13 mouse cellular contexts compared by ENCODE assay signal in the genomic region with DNA sequence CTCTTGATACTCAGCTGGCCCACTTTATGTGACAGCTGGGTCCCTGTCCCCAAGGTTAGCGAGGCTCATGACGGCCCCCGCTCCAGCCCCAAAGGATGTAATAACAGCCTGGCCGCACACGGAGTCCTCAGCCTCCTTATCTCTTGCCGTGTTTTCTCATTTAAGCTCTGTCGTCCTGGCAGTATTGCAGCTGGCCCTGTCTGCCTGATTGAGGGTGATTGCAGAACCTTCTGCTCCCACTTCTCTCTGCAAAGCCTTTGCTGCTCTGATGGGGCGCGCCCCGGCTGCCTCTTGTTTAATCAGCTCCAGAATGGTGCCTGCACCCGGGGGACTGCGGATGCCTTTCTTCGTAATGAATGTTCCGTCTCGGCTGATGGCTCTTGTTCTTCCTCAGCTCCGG. TPM values are rescaled to one million over a fixed set of nuclear protein-coding genes. Genes with fewer than 3 reads are reported as not detected.
A peak's percentile ranks its signal among the peaks of the same experiment; 100 is the strongest.
DNase-seq lines count a peak whose midpoint lies in the region; ATAC-seq and TF ChIP-seq lines count a peak whose summit lies in the region.
"Had no signal": no experiment of that assay in that cellular context is flagged by ENCODE, and none has a peak within 500 bp of the region (broad histone marks: within the 10 kb centered on the region; RNA-seq: fewer than 3 reads in every experiment).

No protein-coding gene starts in this region.

- DNase-seq in heart, adult 9 months (ENCODE audit: low spot score in 2 of 2): no peak
- DNase-seq in MEL-GATA-1-ER (ENCODE audit: extremely low read depth, low read depth): peak; percentile 52
- DNase-seq in forebrain, postnatal 0 days: peak; percentile 47
- DNase-seq in urinary bladder, postnatal 4 days (ENCODE audit: low spot score in 2 of 2): no peak
- DNase-seq in right cerebral cortex, adult 18-20 months: no peak
- no peak for DNase-seq in thymus, postnatal 0 days (ENCODE audit: low spot score)
- DNase-seq: adrenal gland, adult 8-10 months; gastrocnemius, postnatal 10 days; spleen, adult 18-20 months; thymus, postnatal 36 days had no signal

- TF ChIP-seq CTCF in forebrain, postnatal 0 days (IDR thresholded peaks at IDR 0.05; ENCODE audit: low read depth): no peak

- WGBS in heart, embryonic 11.5 days (ENCODE audit: insufficient replicate concordance): 25% methylated on average over 16 of the region's 16 CpGs
- 29% methylated on average over 16 of the region's 16 CpGs for WGBS in forebrain, postnatal 0 days

- H3K9me3 ChIP-seq in heart, embryonic 11.5 days (replicated peaks; ENCODE audit: control insufficient read depth, low read length): no peaks in the 10 kb centered on the region
- no peaks in the 10 kb centered on the region for H3K9me3 ChIP-seq in forebrain, postnatal 0 days (ENCODE audit: low read length)

- H3K36me3 ChIP-seq in heart, embryonic 11.5 days (ENCODE audit: control insufficient read depth, insufficient read depth, low read length): no peaks in the 10 kb centered on the region
- no peaks in the 10 kb centered on the region for H3K36me3 ChIP-seq in forebrain, postnatal 0 days (ENCODE audit: insufficient read depth)

- H3K4me1 ChIP-seq in heart, embryonic 11.5 days (ENCODE audit: control insufficient read depth, insufficient read depth, low read length): peaks cover 9% of the 10 kb centered on the region
- H3K4me1 ChIP-seq in forebrain, postnatal 0 days (ENCODE audit: insufficient read depth): no peaks in the 10 kb centered on the region

- peaks cover 23% of the 10 kb centered on the region for H3K27me3 ChIP-seq in heart, embryonic 11.5 days (ENCODE audit: control insufficient read depth, insufficient read depth, low read length)
- H3K27me3 ChIP-seq in forebrain, postnatal 0 days (ENCODE audit: insufficient read depth, low read length): no peaks in the 10 kb centered on the region

- H3K9ac ChIP-seq in heart, embryonic 11.5 days (ENCODE audit: low read depth, low read length): no peak overlapping the region
- no peak overlapping the region for H3K9ac ChIP-seq in forebrain, postnatal 0 days
- H3K9ac ChIP-seq: liver, embryonic 14.5 days had no signal

- no peak overlapping the region for H3K27ac ChIP-seq in heart, embryonic 11.5 days (ENCODE audit: low read depth, low read length)
- H3K27ac ChIP-seq in forebrain, postnatal 0 days (ENCODE audit: low read depth, low read length): 0 out of 2 replicates have a peak overlapping the region, but pooled peaks have one; percentile 5
- H3K27ac ChIP-seq: liver, embryonic 14.5 days had no signal

- peak overlapping the region; percentile 43 for H3K4me2 ChIP-seq in heart, embryonic 11.5 days
- H3K4me2 ChIP-seq in forebrain, postnatal 0 days (ENCODE audit: low read depth): peak overlapping the region; percentile 15; the same call in 1 of the 2 replicates

- no peak for ATAC-seq in heart, embryonic 11.5 days (replicated peaks; ENCODE audit: insufficient number of reproducible peaks, low FRiP score, low TSS enrichment)
- peak; percentile 69 for ATAC-seq in forebrain, postnatal 0 days
- ATAC-seq in megakaryocyte-erythroid progenitor cell, adult 5-6 weeks (replicated peaks; ENCODE audit: low FRiP score, low TSS enrichment, poor library complexity, severe bottlenecking): peak; percentile 48; the same call in 1 of the 2 replicates

- no peak overlapping the region for H3K4me3 ChIP-seq in heart, embryonic 11.5 days (ENCODE audit: low read depth, low read length)
- no peak overlapping the region for H3K4me3 ChIP-seq in forebrain, postnatal 0 days (ENCODE audit: low read depth, low read length)

RNA-seq across cellular contexts. Expression of gene Necab2, which starts 13.2 kb away (rescaled TPM):
- polyA plus RNA-seq in heart, embryonic 11.5 days (2014; fragmentation: Nextera tagmentation; extraction: Ambion mirVana): 1.4 and 2.0 TPM in 2 replicates
- total RNA-seq in forebrain, postnatal 0 days (2014; rRNA removed): 41.1 and 58.5 TPM in 2 replicates
- 35.0 and 56.1 TPM in 2 replicates for polyA plus RNA-seq in forebrain, postnatal 0 days (2015; fragmentation: Nextera tagmentation; extraction: Ambion mirVana)
- total RNA-seq in megakaryocyte-erythroid progenitor cell, adult 5-6 weeks (2014; fragmentation: Nextera tagmentation): not detected in 2 replicates
- not detected in 2 replicates for total RNA-seq in megakaryocyte-erythroid progenitor cell, adult 5-6 weeks (2017)
- 0.12 TPM in 2 replicates for polyA plus RNA-seq in thymus, postnatal 0 days (2015; fragmentation: Nextera tagmentation; extraction: Ambion mirVana)

RNA-seq across cellular contexts. Expression of gene Osgin1, which starts 25.8 kb away (rescaled TPM):
- 0.39 and 0.94 TPM in 2 replicates for polyA plus RNA-seq in heart, embryonic 11.5 days (2014; fragmentation: Nextera tagmentation; extraction: Ambion mirVana)
- not detected in 2 replicates for total RNA-seq in forebrain, postnatal 0 days (2014; rRNA removed)
- 0.12 and 0.19 TPM in 2 replicates for polyA plus RNA-seq in forebrain, postnatal 0 days (2015; fragmentation: Nextera tagmentation; extraction: Ambion mirVana)
- total RNA-seq in megakaryocyte-erythroid progenitor cell, adult 5-6 weeks (2014; fragmentation: Nextera tagmentation): 0.15 TPM in 1 of 2 replicates, not detected in the other
- total RNA-seq in megakaryocyte-erythroid progenitor cell, adult 5-6 weeks (2017): not detected in 2 replicates
- 1.4 and 1.6 TPM in 2 replicates for polyA plus RNA-seq in thymus, postnatal 0 days (2015; fragmentation: Nextera tagmentation; extraction: Ambion mirVana)

RNA-seq across cellular contexts. Expression of gene Slc38a8, which starts 41.8 kb away (rescaled TPM):
- not detected in 2 replicates for polyA plus RNA-seq in heart, embryonic 11.5 days (2014; fragmentation: Nextera tagmentation; extraction: Ambion mirVana)
- total RNA-seq in forebrain, postnatal 0 days (2014; rRNA removed): not detected in 2 replicates
- 0.12 TPM in 1 of 2 replicates, not detected in the other for polyA plus RNA-seq in forebrain, postnatal 0 days (2015; fragmentation: Nextera tagmentation; extraction: Ambion mirVana)
- not detected in 2 replicates for total RNA-seq in megakaryocyte-erythroid progenitor cell, adult 5-6 weeks (2014; fragmentation: Nextera tagmentation)
- 0.38 TPM in 1 of 2 replicates, not detected in the other for total RNA-seq in megakaryocyte-erythroid progenitor cell, adult 5-6 weeks (2017)
- 0.18 TPM in 1 of 2 replicates, not detected in the other for polyA plus RNA-seq in thymus, postnatal 0 days (2015; fragmentation: Nextera tagmentation; extraction: Ambion mirVana)
- total RNA-seq: gastrocnemius, postnatal 10 days had no signal

Comparison
In these comparisons a context has a peak if more than half of its experiments do, and no peak if none do; other contexts are left out.
1. DNase-seq: peak in MEL-GATA-1-ER (single experiment) and forebrain, postnatal 0 days (single experiment); none in heart, adult 9 months (0 of 2), urinary bladder, postnatal 4 days (0 of 2), right cerebral cortex, adult 18-20 months (single experiment) and thymus, postnatal 0 days (single experiment).
2. RNA of gene Necab2, which starts 13.2 kb away (polyA plus RNA-seq): 35.0 to 56.1 TPM in forebrain, postnatal 0 days; 1.4 to 2.0 TPM in heart, embryonic 11.5 days and 0.12 TPM in thymus, postnatal 0 days; every median in the first group is over 10 times any median in the second.